Mouse (Mus musculus) B cell, adult (primary cell): ENCODE measurements around the gene Col5a1. TPM values are rescaled to one million over a fixed set of nuclear protein-coding genes. Genes with fewer than 3 reads are reported as not detected.

Experiments
- total RNA-seq: library from RNA; stranded (reverse); gene quantifications from 4 replicates; pipeline ENCODE4 v1.2.4, GENCODE M21; 2023; ENCODE audit not compliant: inconsistent age

The Col5a1 gene
- total RNA-seq = 0.09 TPM in 1 of 4 replicates, not detected in the others

GRCm38 (mm10) chr2:27886148-27886551 is at the start of gene Col5a1:
Gene Col5a1 (plus strand): TSS chr2:27886425.

GRCm38 (mm10) chr2:28084768-28085167 is 198.5 kb downstream of the Col5a1 start, which contains the start of gene Fcnb:
Gene Fcnb (minus strand): TSS chr2:28084885.

Other genes with a start within 250 kb of the Col5a1 start
- gene Rxra, start 210.0 kb upstream of the Col5a1 start, total RNA-seq = 1.7 to 2.9 TPM (median 2.6 TPM) in 4 replicates
- gene Fcnb, start 198.5 kb downstream of the Col5a1 start, total RNA-seq = not detected in 4 replicates